Mouse (Mus musculus): ENCODE measurements at regions not wholly inside any gene's neighbourhood (a gene's known extent, or its start where the extent isn't known, plus 50 kb on each side); places are given as distances from the start of the nearest gene placed in this dataset.

DNA sequence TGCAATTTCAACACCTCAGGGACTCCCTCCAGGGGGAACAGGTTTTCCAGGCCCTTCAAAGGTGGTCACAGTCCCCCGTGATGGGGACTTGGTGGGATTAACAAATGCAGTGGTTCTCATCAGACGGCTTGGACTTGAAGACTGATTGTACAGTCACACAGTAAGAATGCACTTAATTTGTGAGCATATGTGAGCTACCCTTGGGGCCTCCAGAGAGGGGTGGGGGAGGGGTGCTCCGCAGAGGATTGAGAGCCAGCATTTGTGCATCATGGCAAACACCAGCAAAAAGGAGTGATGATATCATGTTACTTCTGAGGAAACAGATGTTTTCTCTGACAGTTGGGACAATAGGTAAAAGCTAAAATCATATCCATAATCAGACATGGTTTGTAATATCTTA, 59.2 kb upstream of the Smarca2 start:
- Histone ChIP-seq H3K9ac (no peak overlapping the region), H3K4me1 (peaks cover 57% of the 10 kb centered on the region), H3K9me3 (no peaks in the 10 kb centered on the region), H3K27ac (0 out of 2 replicates have a peak overlapping the region, but pooled peaks have one; percentile 6), H3K4me2 (replicated peaks) (no peak overlapping the region), H3K27me3 (no peaks in the 10 kb centered on the region), H3K36me3 (no peaks in the 10 kb centered on the region), H3K4me3 (no peak overlapping the region)
- WGBS: 18% methylated on average over 3 of the region's 3 CpGs
- ATAC-seq (ENCODE audit: low FRiP score, low read depth): no peak

DNA sequence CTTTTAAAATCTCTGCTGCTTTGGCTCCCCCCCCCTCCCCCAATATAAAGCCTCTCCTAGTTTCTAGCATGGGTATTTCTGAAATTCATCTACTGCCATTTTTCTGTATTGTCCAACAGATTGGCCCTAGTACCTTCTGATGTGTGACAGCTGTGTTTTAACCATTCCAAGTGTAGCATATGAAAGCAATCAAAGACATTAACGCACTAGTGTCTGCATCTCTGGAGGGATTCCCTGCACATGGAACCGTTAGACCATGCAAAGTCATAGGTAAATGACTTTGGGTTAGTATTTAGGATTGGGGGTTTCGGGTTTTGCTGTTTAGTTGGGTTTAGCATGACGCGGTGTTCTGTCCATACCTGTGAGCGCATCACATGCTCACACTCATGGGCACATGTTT, 57.3 kb upstream of the Smarca2 start:
- Histone ChIP-seq H3K27me3 (no peaks in the 10 kb centered on the region), H3K4me3 (no peak overlapping the region), H3K36me3 (no peaks in the 10 kb centered on the region), H3K4me2 (replicated peaks) (peak overlapping the region; percentile 40), H3K9me3 (no peaks in the 10 kb centered on the region), H3K27ac (peak overlapping the region; percentile 59; the same call in 1 of the 2 replicates), H3K4me1 (peaks cover 62% of the 10 kb centered on the region), H3K9ac (no peak overlapping the region)
- 61% methylated on average over 6 of the region's 6 CpGs for whole genome bisulfite sequencing
- ATAC-seq (ENCODE audit: low FRiP score, low read depth): no peak

DNA sequence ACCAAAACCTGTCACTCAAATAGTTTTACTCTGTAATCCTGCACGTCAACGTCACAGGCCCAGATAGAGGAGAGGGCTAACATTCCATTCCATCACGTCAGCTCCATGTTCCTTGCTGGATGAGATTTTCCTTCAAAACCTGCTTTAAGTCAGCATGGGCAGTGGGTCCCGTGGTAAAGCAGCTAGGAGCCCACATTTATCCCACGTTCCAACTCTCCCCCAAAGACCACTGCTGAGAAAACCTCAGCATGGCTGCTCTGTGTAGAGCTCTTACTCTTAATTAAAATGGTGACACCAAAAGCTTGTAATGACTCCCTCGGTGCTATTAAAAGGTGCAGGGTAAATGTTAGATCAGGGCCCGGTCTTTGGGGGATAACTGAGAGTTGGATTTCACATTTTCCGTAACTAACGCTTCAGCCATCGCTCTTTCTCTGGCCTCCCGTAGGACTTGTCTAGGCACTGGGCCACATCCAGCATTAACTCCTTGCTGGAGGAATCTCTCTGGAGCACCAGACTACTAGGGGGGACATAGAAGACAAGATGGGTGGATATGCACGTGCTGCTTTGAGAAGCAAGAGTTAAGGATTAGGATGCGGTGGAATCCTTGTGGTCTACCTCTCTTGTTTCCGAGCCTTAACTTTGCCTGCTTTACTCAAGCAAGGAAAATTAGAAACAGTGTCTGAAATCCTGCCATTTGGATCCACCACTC, 56.1 kb upstream of the Smarca2 start:
- peak; percentile 89 for ATAC-seq (ENCODE audit: low FRiP score, low read depth)
- Histone ChIP-seq H3K4me1 (peaks cover 62% of the 10 kb centered on the region), H3K4me2 (replicated peaks) (peak overlapping the region; percentile 40)

DNA sequence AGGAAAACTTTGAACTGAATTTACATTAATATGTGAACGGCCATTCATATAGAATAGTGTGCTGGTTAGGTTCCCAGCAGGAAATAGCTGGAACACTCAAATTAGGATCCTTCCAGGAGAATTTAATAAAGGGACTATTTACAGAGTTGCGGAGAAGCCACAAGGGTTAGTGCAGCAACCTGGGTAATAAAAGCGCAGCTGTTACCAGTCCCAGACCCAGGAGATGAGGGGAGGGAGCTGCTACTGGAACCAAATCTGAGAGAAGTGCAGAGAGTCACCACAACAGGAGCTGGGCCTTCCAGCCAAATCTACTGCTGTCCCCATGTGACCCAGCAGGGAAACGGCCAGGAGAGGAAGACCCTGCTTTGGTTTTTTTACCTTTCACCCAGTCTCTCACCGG, 54.6 kb upstream of the Smarca2 start:
- H3K27ac ChIP-seq: peak overlapping the region; percentile 74
- peak; percentile 30; the same call in 1 of the 2 replicates for ATAC-seq (ENCODE audit: low FRiP score, low read depth)
- no peak overlapping the region for H3K9ac ChIP-seq
- H3K4me1 ChIP-seq: peaks cover 58% of the 10 kb centered on the region
- no peaks in the 10 kb centered on the region for H3K9me3 ChIP-seq
- H3K4me2 ChIP-seq (replicated peaks): peak overlapping the region; percentile 28
- H3K27me3 ChIP-seq: no peaks in the 10 kb centered on the region
- H3K4me3 ChIP-seq: no peak overlapping the region
- no peaks in the 10 kb centered on the region for H3K36me3 ChIP-seq
- WGBS: 7% methylated on average over 5 of the region's 5 CpGs

More for the DNA sequence above, 56.1 kb upstream of the Smarca2 start:
- no peak overlapping the region for H3K9ac ChIP-seq
- H3K36me3 ChIP-seq: no peaks in the 10 kb centered on the region
- no peaks in the 10 kb centered on the region for H3K27me3 ChIP-seq
- no peak overlapping the region for H3K4me3 ChIP-seq
- no peaks in the 10 kb centered on the region for H3K9me3 ChIP-seq
- WGBS: 34% methylated on average over 14 of the region's 14 CpGs
- peak overlapping the region; percentile 74 for H3K27ac ChIP-seq
